Mouse (Mus musculus): ENCODE measurements around the gene Olfr728. TPM values are rescaled to one million over a fixed set of nuclear protein-coding genes. Genes with fewer than 3 reads are reported as not detected.

Gene Olfr728
- total RNA-seq, 1 experiment: not detected

Other genes starting within 250 kb of the Olfr728 start
- not detected in 2 replicates for gene Olfr722, start 240.7 kb downstream of the Olfr728 start, total RNA-seq (2012; rRNA removed)
- not detected in 2 replicates for gene Olfr723, start 210.9 kb downstream of the Olfr728 start, total RNA-seq (2012; rRNA removed)
- not detected in 2 replicates for gene Olfr724, start 179.4 kb downstream of the Olfr728 start, total RNA-seq (2012; rRNA removed)
- not detected in 2 replicates for gene Olfr725, start 102.3 kb downstream of the Olfr728 start, total RNA-seq (2012; rRNA removed)
- not detected in 2 replicates for gene Olfr726, start 51.7 kb downstream of the Olfr728 start, total RNA-seq (2012; rRNA removed)
- not detected in 2 replicates for gene Olfr727, start 19.5 kb downstream of the Olfr728 start, total RNA-seq (2012; rRNA removed)
- gene Olfr729, start 10.2 kb upstream of the Olfr728 start, total RNA-seq (2012; rRNA removed): not detected in 2 replicates
- gene Olfr730, start 45.5 kb upstream of the Olfr728 start, total RNA-seq (2012; rRNA removed): not detected in 2 replicates
- not detected in 2 replicates for gene Olfr731, start 99.2 kb upstream of the Olfr728 start, total RNA-seq (2012; rRNA removed)
- not detected in 2 replicates for gene Olfr732, start 141.5 kb upstream of the Olfr728 start, total RNA-seq (2012; rRNA removed)
- not detected in 2 replicates for gene Olfr733, start 158.8 kb upstream of the Olfr728 start, total RNA-seq (2012; rRNA removed)
- gene Olfr734, start 184.1 kb upstream of the Olfr728 start, total RNA-seq (2012; rRNA removed): not detected in 2 replicates
- not detected in 2 replicates for gene Olfr735, start 206.2 kb upstream of the Olfr728 start, total RNA-seq (2012; rRNA removed)
- not detected in 2 replicates for gene Tlr11, start 215.2 kb upstream of the Olfr728 start, total RNA-seq (2012; rRNA removed)
- not detected in 2 replicates for gene Olfr736, start 238.5 kb upstream of the Olfr728 start, total RNA-seq (2012; rRNA removed)